Mouse (Mus musculus) heart, postnatal 25 days (tissue): ENCODE data around the gene Fry. TPM values are rescaled to one million over a fixed set of nuclear protein-coding genes. Genes with fewer than 3 reads are reported as not detected.

ENCODE experiments used
- DNase-seq: peaks from one replicate; pipeline ENCODE4 v3.0.0; 2022; ENCODE audit warnings: low spot score
- intact Hi-C: fragments of 180-260 bp; cut with DNase I; formaldehyde crosslinking; loops from one replicate; pipeline ENCODE4 v1.15.1; 2025
- total RNA-seq, 2 experiments: library from RNA; stranded (reverse); gene quantifications; 2 replicates each; pipeline ENCODE4 v1.2.3; 2021

Fry gene
- total RNA-seq, 2 experiments from 2014 or later, result 120 to 150 TPM

DNA sequence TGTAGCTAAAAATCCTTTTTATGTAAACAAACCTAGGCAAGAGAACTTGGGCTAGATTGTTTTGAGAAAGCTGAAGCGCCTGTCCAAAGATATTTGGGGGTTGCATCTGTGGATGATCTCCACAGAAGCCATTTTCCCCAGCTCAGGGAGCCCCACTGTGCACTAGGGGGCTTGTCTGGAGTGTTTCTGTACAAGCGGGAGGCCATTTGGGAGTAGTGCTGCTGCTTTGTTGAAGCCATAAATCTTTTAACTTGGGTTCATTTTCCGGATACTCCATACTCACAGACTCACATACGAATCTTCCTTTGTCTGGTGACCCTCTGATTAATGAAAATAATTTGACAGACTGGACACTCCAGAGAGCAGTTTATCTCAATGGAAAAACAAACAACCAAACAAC is 142.9 kb downstream of the Fry start:
- intact Hi-C loops, result no loop called here
- DNase-seq, result no peak

DNA sequence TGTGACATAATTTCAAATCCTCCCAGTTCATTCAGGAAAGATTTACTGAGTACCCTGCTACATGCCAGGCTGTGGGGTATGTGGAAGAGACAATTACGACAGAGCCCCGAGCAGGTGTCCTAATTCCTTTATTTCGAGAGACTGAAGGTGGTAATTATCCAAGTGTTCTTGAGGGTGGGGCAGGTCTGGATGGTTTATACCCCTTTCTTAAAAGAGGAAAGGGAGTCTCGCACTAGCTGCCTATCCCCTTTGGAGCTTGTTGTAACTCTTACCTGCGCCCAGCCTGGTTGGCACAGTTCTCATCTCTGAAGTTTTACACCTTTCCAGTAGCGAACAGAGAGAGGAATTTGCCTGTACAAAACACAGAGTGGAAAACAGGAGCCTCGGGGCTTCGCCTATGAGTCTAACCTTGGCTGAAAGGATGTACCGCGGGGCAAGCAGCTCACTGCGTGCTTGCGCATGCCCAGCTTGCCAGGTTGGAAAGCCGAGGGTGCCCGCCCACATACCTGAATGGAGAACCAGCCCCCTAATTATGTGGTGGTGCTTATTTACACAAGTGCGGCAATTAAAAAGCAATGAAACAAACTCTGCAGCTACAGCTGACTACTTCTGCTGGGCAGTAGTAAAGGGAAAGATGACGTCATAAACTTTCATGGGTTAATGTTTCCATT is 143.7 kb downstream of the Fry start:
- no peak for DNase-seq
- intact Hi-C loops, result no loop called here

DNA sequence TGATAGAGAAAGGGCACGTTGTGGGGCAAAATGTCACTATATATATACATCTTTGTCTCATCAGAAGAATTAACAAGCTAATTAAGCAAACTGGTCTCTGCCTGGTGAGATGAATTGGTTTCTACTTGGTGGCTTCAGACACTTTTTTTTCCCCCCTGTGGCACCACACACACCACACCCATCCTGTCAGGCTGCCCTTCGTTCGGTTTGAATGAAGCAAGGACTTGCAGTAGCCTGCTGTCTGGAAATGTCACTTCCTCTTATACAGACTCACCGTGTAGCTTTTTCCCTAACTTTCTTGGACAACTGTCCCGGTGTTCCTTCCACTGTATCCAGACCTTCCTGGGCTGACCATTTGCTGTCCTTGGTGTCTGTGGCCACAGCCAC is 144.3 kb downstream of the Fry start:
- DNase-seq, result no peak
- intact Hi-C loops, result no loop called here

DNA sequence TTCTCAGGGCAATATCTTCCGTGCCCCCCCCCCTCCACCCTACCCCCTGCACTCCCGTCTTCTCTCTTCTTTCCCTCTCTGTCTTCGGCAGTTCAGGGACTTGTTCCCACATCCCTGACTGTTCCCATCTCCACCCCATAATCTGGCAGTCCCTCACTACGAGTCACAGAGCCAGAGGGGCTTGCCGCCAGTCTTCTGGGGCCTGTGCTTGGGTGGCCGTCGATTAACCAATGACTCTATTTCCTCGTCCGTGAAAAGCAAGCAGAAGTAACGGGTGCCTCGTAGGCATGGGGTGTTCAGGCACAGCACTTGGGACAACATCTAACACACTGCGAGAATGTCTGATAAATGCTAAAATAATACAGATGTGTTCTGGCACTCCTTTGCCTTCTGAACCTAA is 144.7 kb downstream of the Fry start:
- DNase-seq, result peak; percentile 59
- intact Hi-C loops, result no loop called here

DNA sequence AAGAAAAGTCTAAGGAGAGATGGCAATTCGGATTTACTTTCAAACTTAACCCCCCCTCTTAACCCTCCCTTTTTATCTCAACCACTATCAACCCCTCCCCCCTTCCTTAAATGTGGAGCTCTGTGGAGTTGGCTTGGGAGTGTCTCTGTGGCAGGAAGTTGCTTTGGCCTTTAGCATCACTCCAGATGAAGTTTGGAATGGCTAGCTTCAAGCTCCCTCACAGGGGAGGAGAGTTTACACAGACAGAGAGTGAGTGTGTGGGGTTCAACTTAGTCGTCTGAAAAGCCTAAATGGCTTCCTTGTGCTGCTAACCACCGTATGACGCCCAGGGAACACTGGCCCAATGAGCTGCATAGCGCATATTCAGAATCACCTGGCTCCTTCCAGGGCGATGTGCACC is 145.2 kb downstream of the Fry start:
- no peak for DNase-seq
- intact Hi-C loops, result no loop called here

DNA sequence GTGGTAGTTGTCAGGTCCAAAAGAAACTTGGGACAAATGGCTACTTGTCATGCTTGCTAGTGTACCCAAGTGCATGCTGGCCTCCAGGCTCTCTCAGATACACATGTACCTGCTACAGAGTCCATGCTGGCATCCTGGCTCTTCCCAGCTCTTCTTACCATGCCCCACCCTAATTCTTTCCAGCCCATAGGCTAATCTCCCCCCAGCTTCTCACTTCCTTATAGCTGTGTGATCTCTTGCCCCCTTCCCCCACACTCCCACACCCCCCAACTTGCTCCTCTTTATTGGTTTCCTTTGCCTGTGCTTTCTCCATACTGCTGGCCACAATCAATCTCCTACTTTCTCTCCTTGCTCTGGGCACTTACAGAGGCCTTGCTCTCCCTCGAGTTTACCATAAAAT is 146.6 kb downstream of the Fry start:
- DNase-seq, result no peak
- intact Hi-C loops, result no loop called here

DNA sequence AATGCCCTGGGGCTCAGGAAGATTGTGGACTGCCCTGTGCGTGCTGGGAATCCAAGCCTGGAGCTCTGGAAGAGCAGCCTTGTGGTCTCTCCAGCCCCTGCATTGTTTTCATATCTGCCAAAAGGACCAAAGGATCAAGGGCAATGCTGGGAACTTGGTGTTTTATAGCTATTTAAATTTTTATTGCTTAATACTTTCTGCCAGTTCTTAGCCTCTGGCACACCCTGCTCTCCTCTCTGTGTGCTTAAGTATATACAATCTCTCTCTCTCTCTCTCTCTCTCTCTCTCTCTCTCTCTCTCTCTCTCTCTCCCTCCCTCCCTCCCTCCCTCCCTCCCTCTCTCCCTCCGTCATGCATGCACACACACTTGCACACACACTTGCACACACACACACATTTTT is 147.5 kb downstream of the Fry start:
- no peak for DNase-seq
- intact Hi-C loops, result no loop called here

DNA sequence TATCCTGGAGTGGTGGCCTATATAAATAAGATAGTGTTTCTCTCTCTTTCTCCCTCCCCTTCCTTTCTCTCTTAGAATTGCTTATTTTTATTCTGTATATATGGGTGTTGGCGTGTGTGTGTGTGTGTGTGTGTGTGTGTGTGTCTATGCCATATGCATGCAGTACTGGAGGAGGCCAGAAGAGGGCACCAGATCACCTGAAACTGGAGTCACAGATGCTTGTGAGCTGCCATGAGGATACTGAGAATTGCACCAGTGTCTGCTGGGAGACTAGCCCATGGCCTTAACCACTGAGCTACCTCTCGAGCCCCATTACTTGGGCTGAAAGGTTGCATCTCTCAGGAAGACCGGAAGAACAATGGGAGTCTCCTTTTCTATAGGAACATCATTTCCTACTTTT is 149.8 kb downstream of the Fry start:
- DNase-seq, result no peak
- intact Hi-C loops, result no loop called here

DNA sequence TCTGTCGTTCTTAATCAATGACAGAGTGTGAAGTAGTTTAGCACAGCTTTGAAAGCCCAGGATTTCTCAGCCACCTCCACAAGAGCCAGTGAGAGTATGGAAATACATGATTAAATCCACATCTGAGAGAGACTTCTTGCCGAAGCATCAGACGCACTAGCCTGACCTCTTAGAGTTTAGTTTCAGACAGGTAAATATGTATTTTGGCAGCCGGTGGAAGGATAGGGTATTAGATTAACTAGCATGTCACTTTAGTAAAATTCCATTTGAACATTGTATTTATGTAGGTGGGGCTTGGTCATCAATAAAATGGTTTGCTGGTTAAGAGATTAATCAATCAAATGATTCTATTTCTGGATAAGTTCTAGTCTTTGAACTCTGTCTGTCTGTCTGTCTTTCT is 152.0 kb downstream of the Fry start:
- DNase-seq, result no peak
- intact Hi-C loops, result no loop called here

DNA sequence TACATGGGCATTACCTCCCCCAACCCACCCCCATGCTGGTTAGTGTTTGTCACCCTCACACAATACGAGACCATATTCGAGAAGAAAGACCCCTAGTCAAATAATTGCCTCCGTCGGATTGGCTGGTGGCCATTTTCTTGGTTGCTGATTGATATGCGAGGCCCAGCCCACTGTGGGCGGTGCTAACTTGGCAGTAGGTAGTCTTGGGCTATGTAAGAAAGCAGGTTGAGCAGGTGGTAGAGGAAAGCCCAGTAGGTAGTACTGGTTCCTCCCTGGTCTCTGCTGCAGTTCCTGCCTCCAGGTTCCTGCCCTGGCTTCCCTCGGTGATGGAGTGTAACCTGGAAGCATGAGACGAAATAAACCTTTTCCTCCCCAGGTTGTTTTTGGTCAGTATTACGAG is 153.7 kb downstream of the Fry start:
- DNase-seq, result no peak
- intact Hi-C loops, result no loop called here

DNA sequence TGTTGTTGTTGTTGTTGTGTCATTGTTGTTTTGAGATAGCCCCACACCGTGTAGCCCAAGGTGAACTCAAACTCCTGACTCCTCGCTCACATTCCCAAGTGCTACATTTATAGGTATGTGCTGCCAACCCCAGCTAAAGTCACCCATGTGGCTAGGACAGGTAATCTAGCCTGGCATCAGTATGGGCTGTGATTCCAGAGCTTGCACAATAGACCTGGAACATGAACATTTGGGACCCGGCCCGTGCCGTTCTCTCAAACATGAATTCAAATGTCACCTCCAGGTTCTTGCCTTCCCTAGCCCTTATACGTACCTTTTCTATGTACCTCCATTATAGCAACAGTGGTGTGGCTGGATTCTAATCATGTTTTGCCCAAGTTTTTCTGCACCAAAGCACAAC is 156.9 kb downstream of the Fry start:
- no peak for DNase-seq
- intact Hi-C loops, result no loop called here

DNA sequence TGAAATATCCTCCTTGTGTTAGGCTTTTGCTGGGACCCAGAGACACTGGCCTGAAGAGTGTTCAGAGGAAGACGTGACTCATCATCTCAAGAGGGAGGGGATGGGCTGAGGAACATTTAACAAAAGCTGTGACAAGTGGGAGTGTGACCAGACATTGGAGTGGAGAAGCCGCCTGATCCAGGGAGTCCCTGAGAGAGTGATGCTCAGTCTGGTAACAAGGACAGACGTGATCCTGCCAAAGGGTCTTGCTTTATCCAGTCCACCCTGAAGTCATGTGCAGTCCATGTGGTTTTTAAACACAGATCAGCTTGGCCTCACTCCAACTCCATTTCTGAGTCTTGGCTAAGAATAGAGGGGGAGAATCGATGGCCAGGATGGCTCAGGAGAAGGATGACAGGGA is 158.2 kb downstream of the Fry start:
- DNase-seq, result no peak
- intact Hi-C loops, result loop anchor here (1.0 kb wide), 1 partner anchor 43 kb away; no protein-coding TSS in a partner anchor

DNA sequence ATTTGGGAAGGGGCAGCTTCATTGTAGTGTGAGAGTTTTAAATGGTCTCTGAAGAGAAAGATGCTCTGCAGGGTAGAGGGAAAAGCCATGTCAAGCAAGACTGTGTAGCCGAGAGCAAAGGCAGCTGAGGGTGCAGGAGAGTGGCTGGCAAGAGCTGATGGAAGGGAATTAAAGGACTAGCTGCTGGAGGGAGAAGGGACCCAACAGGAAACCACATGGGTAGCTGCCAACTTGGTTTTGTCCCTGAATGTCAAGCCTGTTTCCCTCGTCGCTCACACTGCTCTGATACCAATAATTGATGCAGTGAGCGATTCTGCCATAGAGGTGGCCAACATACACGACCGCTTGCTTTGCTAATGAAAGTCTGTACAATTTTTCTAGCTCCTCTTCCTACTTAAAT is 160.9 kb downstream of the Fry start:
- intact Hi-C loops, result no loop called here

DNA sequence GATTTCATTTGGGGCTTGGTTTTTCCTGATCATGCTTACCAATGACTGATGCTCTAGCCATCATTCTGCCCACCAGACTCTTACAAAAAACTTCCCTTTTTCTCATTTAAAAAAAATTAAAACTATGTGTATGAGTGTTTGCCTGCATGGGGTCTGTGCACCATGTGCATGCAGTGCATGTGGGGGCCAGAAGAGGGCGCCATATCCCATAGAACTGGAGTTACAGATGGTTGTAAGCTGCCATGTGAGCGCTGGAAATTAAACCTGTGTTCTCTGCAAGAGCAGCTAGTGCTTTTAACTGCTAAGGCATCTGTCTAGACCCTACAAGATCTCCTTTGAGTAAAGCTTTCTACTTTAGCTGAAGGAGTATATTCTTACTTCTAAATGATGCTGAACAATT is 162.6 kb downstream of the Fry start:
- DNase-seq, result no peak
- intact Hi-C loops, result no loop called here

More for the DNA sequence above, 160.9 kb downstream of the Fry start:
- DNase-seq, result no peak

DNA sequence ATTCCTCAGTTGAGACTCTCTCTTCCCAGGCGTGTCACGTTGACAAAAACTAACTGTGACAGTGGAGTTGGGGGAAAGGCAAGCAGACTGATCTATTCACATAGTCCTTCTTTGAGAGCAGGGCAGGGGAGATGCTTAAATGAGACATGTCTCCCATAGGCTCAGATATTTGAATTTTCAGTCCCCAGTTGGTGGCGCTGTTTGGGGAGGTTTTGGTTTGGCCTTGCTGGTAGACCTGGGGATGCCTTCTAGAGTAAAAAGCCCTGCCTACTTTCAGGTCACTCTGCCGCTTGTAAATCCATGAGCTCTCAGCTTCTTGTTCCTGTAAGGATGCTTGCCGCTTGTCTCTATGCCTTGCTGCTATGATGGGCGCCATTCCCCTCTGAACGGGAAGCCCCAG is 163.6 kb downstream of the Fry start:
- intact Hi-C loops, result no loop called here
- no peak for DNase-seq

DNA sequence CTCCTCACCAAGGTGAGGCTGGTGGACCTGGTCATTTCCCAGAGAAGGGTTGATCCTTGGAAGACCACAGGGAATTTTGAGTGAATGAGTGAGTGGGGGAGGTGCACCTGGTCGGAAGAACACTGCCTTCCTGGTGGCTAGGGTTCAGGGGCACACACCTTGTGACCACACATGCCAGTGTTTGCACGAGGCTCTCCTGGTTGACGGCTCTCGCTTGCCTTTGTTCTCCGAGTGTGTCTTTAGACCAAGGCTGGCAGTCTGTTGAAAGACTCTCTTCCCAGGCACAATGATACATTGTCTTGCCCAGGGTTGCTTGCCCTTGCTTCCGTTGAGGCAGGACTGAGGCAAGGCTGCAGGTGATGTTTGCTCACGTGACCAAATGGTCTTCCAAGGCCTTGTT is 169.5 kb downstream of the Fry start:
- DNase-seq, result no peak
- intact Hi-C loops, result no loop called here

DNA sequence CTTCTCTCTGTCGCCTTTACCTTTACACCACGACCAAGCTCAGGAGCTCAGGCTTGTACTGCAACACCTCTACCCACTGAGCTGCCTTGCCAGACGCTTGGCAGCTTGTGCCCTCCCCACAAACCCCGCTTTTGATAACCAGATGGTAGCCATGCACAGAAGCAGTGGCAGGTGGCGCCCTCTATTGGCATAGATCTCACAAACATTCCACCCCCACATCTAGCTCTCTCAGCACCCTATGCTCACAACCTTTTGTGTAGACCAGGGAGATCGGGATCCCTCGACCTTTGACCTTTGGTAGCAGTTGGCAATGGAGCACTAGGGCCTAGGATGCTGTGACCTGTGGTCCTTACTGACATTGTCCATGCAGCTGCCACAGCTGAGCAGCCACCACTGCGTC is 171.2 kb downstream of the Fry start:
- DNase-seq, result no peak
- intact Hi-C loops, result loop anchor here (5.0 kb wide), 1 partner anchor 32 kb away; no protein-coding TSS in a partner anchor

DNA sequence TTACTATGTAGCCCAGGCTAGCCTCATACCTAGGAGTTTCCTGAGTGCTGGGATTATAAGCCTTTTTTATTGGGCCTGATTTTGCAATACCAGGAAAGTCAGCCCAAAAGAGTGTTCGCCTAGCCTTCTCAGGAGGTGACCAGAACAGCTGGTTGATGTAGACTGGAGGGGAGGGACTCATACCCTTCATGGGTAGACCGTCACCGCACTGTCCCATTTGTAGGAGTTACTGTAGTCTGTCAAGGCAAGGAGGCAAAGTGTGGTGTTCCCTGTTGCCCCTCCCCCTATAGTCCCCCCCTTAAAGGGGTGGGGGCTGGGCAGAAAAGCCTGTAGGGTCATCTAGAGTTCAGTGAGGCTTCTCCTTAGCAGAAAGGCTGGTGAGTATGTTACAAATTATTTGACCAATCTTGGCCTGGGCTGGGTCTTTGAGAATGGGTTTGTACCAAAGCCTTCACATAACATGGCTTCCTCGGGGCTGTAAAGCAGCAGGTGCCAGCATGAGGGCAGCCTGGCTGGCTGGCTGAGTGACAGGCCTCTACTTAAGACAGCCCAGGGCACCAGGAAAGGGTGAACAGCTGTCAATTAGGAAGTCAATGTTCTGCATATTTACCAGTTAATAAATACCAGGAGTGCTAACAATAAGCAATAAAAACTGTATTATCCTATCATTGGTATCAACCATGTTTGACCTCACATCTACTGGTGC is 172.2 kb downstream of the Fry start:
- no peak for DNase-seq
- intact Hi-C loops, result loop anchor here (5.0 kb wide), 1 partner anchor 33 kb away; no protein-coding TSS in a partner anchor

DNA sequence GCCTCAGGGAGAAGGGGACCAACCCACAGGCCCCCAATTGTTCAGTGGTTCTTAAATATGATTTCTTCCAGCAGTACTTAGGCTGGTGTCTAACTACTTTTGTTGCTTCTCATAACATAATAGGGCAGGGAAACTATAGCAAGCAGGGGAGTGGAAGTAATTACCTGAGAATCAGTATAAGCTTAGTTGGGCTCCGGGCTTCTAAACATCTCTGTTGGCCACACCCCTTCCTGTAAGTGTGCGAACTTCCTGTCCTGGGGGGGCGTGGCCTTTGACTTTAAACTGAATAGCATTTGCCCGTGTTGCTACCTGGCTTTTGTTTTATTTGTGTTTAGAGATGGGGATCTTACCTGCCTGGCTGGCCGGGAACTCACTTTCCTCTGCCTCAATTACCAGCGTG is 172.8 kb downstream of the Fry start:
- DNase-seq, result no peak
- intact Hi-C loops, result loop anchor here (5.0 kb wide), 1 partner anchor 34 kb away; no protein-coding TSS in a partner anchor

DNA sequence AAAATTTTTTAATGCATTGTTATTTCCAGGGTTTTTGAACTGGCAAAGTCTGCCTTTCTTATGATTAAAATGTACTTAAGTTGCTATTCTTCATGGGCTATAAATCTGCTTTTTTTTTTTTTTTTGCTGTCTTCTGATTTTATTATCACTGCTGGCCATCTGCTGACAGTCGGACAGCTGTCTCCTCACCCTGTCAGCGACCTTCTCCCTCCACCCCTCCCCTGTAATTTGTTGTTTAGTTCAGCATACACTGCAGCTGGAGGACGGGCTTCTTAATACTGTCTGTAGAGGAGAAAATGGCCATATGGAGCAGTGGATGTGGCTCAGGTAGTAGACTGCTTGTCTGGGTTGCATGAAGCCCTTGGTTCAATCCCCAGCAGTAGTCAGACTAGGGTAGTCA is 173.7 kb downstream of the Fry start:
- intact Hi-C loops, result loop anchor here (5.0 kb wide), 1 partner anchor 35 kb away; no protein-coding TSS in a partner anchor
- no peak for DNase-seq

DNA sequence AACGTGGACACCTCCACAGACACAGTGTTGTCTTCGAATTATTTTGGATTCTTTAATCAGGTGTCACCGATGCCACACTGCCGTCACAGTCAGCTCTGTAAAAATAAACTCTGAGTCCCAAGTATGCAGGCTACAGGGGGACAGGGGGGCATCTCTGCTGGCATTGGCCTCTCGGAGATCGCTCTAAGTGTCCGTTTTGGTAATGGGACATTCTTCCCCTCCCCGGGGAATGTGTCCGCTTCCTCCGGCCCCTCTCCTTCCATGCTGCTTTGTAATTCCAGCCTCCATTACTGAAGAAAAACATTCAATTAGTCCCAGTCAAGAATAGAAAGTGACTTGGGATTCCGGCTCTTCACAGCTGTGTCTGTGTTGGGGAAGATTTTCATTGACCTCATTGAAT is 175.9 kb downstream of the Fry start:
- DNase-seq, result no peak
- intact Hi-C loops, result loop anchor here (5.0 kb wide), 1 partner anchor 37 kb away; no protein-coding TSS in a partner anchor

DNA sequence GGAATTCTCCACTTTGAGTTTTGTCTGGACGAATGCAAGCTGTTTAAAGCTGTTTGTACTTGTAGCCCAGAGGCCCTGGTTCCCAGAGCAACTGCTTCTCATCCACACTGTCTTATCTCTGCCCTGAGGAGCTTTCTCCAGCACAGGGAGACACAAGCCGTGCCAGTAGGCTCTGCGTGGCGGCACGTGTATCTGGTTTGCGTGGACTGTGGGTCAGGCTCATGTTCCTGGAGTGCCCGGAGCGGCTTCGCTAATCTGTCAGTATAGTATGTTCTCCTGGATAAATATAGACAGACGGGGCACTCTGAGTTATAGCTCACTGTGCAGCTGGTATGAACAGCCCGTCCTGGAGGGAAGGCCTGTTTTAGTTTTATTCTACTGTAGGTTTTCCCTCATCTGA is 176.7 kb downstream of the Fry start:
- intact Hi-C loops, result loop anchor here (5.0 kb wide), 1 partner anchor 37 kb away; no protein-coding TSS in a partner anchor

More for the DNA sequence above, 176.7 kb downstream of the Fry start:
- peak; percentile 57 for DNase-seq
